Mouse (Mus musculus) limb, embryonic 14.5 days (tissue): Measurements from ENCODE around the gene Dbt. TPM values are rescaled to one million over a fixed set of nuclear protein-coding genes. Genes with fewer than 3 reads are reported as not detected.

Experiments
- ATAC-seq: fragments of 200-750 bp; cut with Nextera tagmentation; 2 replicates; pipeline ENCODE4 v1.8.0; 2017; ENCODE audit warnings: low read depth, moderate number of reproducible peaks, moderate TSS enrichment; ENCODE audit not compliant: low FRiP score
- DNase-seq: peaks from one replicate; pipeline ENCODE4 v3.0.0-alpha.2; 2015; ENCODE audit warnings: low spot score
- H3K27ac ChIP-seq: fragments of 300-500 bp; sonication (generic); replicated peaks from 2 replicates; pipeline ENCODE4 v1.5.1; 2014; ENCODE audit warnings: low read depth, mild to moderate bottlenecking, low read length, moderate library complexity, mixed read lengths
- H3K27me3 ChIP-seq: fragments of 300-500 bp; sonication (generic); 2 replicates; pipeline ENCODE4 v1.6.1; 2014; ENCODE audit warnings: low read length, mixed read lengths; ENCODE audit not compliant: control insufficient read depth, insufficient read depth
- H3K36me3 ChIP-seq: fragments of 300-500 bp; sonication (generic); 2 replicates; pipeline ENCODE4 v1.6.1; 2014; ENCODE audit warnings: mild to moderate bottlenecking, low read length, moderate library complexity, mixed read lengths; ENCODE audit not compliant: control insufficient read depth, insufficient read depth
- H3K4me1 ChIP-seq: fragments of 300-500 bp; sonication (generic); 2 replicates; pipeline ENCODE4 v1.6.1; 2014; ENCODE audit warnings: antibody characterized with exemption, low read length, mixed read lengths; ENCODE audit not compliant: control insufficient read depth, insufficient read depth
- H3K4me2 ChIP-seq: fragments of 300-500 bp; sonication (generic); replicated peaks from 2 replicates; pipeline ENCODE4 v1.6.1; 2014; ENCODE audit warnings: low read depth, mild to moderate bottlenecking, low read length, moderate library complexity; ENCODE audit not compliant: severe bottlenecking
- H3K4me3 ChIP-seq: fragments of 300-500 bp; sonication (generic); replicated peaks from 2 replicates; pipeline ENCODE4 v1.5.1; 2014; ENCODE audit warnings: low read length
- H3K9ac ChIP-seq: fragments of 300-500 bp; sonication (generic); 2 replicates; pipeline ENCODE4 v1.6.1; 2014; ENCODE audit warnings: mild to moderate bottlenecking, low read depth, low read length, moderate library complexity; ENCODE audit not compliant: severe bottlenecking
- H3K9me3 ChIP-seq: fragments of 300-500 bp; sonication (generic); 2 replicates; pipeline ENCODE4 v1.6.1; 2016; ENCODE audit warnings: low read length; ENCODE audit not compliant: control insufficient read depth
- POLR2A ChIP-seq: fragments of 200-500 bp; IDR thresholded peaks from 2 replicates; pipeline ENCODE4 v1.8.0; 2012; ENCODE audit warnings: inconsistent platforms, mild to moderate bottlenecking, moderate library complexity, borderline replicate concordance; ENCODE audit not compliant: insufficient read depth, insufficient read length; ENCODE audit errors: extremely low read depth
- WGBS: fragments of 180-500 bp; shearing (Covaris S2); extraction: QIAGEN DNeasy Blood & Tissue Kit; methylation state at CpG from one replicate; pipeline ENCODE4 v1.1.7; 2014; 5-methylcytosine and 5-hydroxymethylcytosine counted together
- polyA plus RNA-seq, 2 experiments: library from polyadenylated mRNA; depleted of rRNA in 1 of 2; stranded (reverse) in 1 of 2; unstranded in 1 of 2; fragments of >200 nt; fragmentation: Nextera tagmentation in 1 of 2; extraction: Ambion mirVana in 1 of 2; gene quantifications; 2 replicates each; pipeline versions ENCODE4 v1.2.1 to v1.2.3; 2012 to 2014

Gene Dbt
- polyA plus RNA-seq (2012; rRNA removed) (11.8 and 16.1 TPM in 2 replicates), polyA plus RNA-seq (2014; fragmentation: Nextera tagmentation; extraction: Ambion mirVana) (10.5 and 10.6 TPM in 2 replicates)

- peak within 1 kb of the TSS; percentile 65 for H3K9ac ChIP-seq
- H3K36me3 ChIP-seq: no peaks in the 10 kb centered on the region
- peak within 1 kb of the TSS; percentile 73 for H3K4me2 ChIP-seq
- DNase-seq (peak; percentile 91), ATAC-seq (peak; percentile 95)
- H3K27ac ChIP-seq: no peak within 1 kb of the TSS
- WGBS: under 1% methylated on average over 36 of the region's 36 CpGs
- no peaks in the 10 kb centered on the region for H3K27me3 ChIP-seq
- no peak for TF ChIP-seq POLR2A
- H3K4me1 ChIP-seq: peaks cover 4% of the 10 kb centered on the region; the same call in 1 of the 2 replicates
- no peaks in the 10 kb centered on the region for H3K9me3 ChIP-seq
- H3K4me3 ChIP-seq: peak within 1 kb of the TSS; percentile 66
Measured at GRCm38 (mm10) chr3:116512904-116513716, at the start of gene Dbt. Dbt (plus strand) TSS chr3:116513070.

GRCm38 (mm10) chr3:116464318-116464717, 48.6 kb upstream of the Dbt start:
- WGBS: 40% methylated on average over 2 of the region's 2 CpGs
- H3K4me3 ChIP-seq: no peak overlapping the region
- H3K27ac ChIP-seq: no peak overlapping the region
- H3K27me3 ChIP-seq: no peaks in the 10 kb centered on the region
- DNase-seq (no peak), ATAC-seq (no peak)
- H3K36me3 ChIP-seq: no peaks in the 10 kb centered on the region
- no peak overlapping the region for H3K9ac ChIP-seq
- H3K4me2 ChIP-seq: no peak overlapping the region
- no peaks in the 10 kb centered on the region for H3K9me3 ChIP-seq
- no peaks in the 10 kb centered on the region for H3K4me1 ChIP-seq
- TF ChIP-seq POLR2A: no peak

GRCm38 (mm10) chr3:116465709-116466108, 47.2 kb upstream of the Dbt start:
- H3K4me2 ChIP-seq: no peak overlapping the region
- WGBS: 86% methylated on average over 12 of the region's 12 CpGs
- H3K4me3 ChIP-seq: no peak overlapping the region
- no peaks in the 10 kb centered on the region for H3K4me1 ChIP-seq
- H3K27me3 ChIP-seq: no peaks in the 10 kb centered on the region
- H3K27ac ChIP-seq: no peak overlapping the region
- no peak overlapping the region for H3K9ac ChIP-seq
- DNase-seq: no peak
- TF ChIP-seq POLR2A: no peak
- no peak for ATAC-seq
- no peaks in the 10 kb centered on the region for H3K9me3 ChIP-seq
- H3K36me3 ChIP-seq: no peaks in the 10 kb centered on the region

DNA sequence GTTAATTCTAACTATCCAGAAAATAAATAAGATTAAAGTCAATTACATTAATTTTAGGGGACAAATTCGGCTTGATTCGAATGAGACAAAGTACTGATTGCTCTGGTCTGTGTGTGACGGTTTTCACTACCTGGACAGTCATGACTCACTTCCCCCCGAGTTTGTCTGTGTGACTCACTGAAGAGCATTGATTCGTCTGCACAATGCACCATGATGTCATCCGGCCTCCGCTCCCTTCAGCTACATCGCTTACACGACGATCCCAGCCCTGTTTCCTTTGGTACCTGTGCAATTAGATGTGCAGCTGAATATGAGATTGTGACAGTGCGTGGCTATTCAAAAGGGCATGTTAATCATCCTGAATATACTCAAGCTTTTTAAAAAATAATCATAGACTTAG, 38.3 kb upstream of the Dbt start:
- 75% methylated on average over 11 of the region's 11 CpGs for WGBS
- no peak for ATAC-seq

DNA sequence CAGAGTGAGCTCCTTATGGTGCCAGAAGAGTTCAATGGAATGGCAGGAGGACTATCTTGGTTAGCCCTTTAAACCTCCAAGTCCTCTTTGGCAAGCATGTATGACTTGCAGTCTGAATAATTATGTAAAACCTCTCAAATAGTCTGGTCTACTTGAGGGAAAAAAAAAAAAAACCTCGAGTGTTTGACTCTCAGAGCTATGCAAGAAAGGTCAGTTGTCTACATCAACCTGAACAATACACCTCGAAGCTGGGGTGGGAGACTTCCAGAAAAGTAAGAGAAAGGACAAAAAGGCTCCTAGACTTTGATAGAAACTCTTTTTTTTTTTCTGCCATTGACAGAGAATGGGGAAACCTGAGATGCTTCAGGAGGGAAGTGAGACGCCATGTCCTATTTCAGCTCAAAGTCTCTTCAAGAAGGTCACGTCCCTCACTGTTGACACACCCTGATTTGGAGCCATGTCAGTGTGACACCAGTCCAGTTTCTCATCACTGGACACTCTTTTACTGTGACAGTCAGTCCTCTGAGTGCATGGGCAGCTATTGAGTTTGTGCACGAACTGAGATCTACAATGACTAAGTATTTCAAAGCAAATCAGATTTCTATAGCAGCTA, 36.1 kb upstream of the Dbt start:
- no peaks in the 10 kb centered on the region for H3K4me1 ChIP-seq
- no peaks in the 10 kb centered on the region for H3K9me3 ChIP-seq
- no peak overlapping the region for H3K9ac ChIP-seq
- DNase-seq (no peak), ATAC-seq (no peak)
- 64% methylated on average over 5 of the region's 5 CpGs for WGBS
- H3K27me3 ChIP-seq: no peaks in the 10 kb centered on the region
- no peak overlapping the region for H3K4me3 ChIP-seq
- no peak for TF ChIP-seq POLR2A
- no peak overlapping the region for H3K27ac ChIP-seq
- H3K36me3 ChIP-seq: no peaks in the 10 kb centered on the region
- H3K4me2 ChIP-seq: no peak overlapping the region

More for the DNA sequence above, 38.3 kb upstream of the Dbt start:
- Histone ChIP-seq H3K9me3 (no peaks in the 10 kb centered on the region), H3K27ac (no peak overlapping the region), H3K27me3 (no peaks in the 10 kb centered on the region), H3K9ac (no peak overlapping the region), H3K4me3 (no peak overlapping the region), H3K36me3 (no peaks in the 10 kb centered on the region), H3K4me1 (no peaks in the 10 kb centered on the region), H3K4me2 (no peak overlapping the region)
- DNase-seq: no peak
- TF ChIP-seq POLR2A: no peak
